27 mouse cellular contexts compared by ENCODE assay signal in the genomic region with DNA sequence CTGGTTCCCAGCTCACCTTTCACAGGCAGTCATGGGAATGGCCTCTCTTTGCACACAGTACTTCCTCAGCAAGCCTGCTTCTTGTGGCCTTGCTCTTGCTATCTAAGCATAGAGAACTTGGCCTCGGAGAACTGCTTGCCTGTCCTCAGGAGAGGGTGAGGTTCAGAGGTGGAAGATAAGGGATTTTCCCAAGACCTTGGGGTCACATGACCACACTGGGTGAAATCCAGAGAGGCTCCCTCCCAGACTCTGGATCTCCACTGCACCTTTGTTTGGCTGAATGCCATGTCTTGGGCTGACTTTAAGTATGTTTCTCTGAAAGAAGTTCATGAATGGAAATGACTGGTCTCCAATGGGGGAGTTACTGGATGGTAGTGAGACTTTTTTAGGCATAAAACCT.
DNase-seq lines count a peak whose midpoint lies in the region; ATAC-seq lines count a peak whose summit lies in the region.
"Had no signal": no experiment of that assay in that cellular context is flagged by ENCODE, and none has a peak within 500 bp of the region (broad histone marks: within the 10 kb centered on the region; RNA-seq: fewer than 3 reads in every experiment).

No protein-coding gene starts in this region.

- no peaks in the 10 kb centered on the region for H3K27me3 ChIP-seq in stomach, embryonic 15.5 days (replicated peaks)
- no peaks in the 10 kb centered on the region for H3K27me3 ChIP-seq in hindbrain, embryonic 10.5 days (ENCODE audit: insufficient read depth, poor library complexity, severe bottlenecking)
- H3K27me3 ChIP-seq: CH12.LX; forebrain, embryonic 12.5 days; heart, embryonic 15.5 days; hindbrain, embryonic 15.5 days; limb, embryonic 12.5 days; midbrain, embryonic 12.5 days; neural tube, embryonic 15.5 days had no signal

- H3K36me3 ChIP-seq in stomach, embryonic 15.5 days: no peaks in the 10 kb centered on the region
- H3K36me3 ChIP-seq in hindbrain, embryonic 10.5 days: no peaks in the 10 kb centered on the region
- H3K36me3 ChIP-seq: forebrain, embryonic 12.5 days; heart, embryonic 15.5 days; hindbrain, embryonic 15.5 days; limb, embryonic 12.5 days; midbrain, embryonic 12.5 days; neural tube, embryonic 15.5 days had no signal

- H3K9ac ChIP-seq in stomach, embryonic 15.5 days: no peak overlapping the region
- H3K9ac ChIP-seq: forebrain, embryonic 12.5 days; heart, embryonic 15.5 days; hindbrain, embryonic 15.5 days; limb, embryonic 12.5 days; liver, postnatal 0 days; midbrain, embryonic 12.5 days; neural tube, embryonic 15.5 days had no signal

- ATAC-seq in stomach, embryonic 15.5 days (ENCODE audit: insufficient read depth, low FRiP score, low read depth): peak; percentile 58; the same call in 1 of the 2 replicates
- ATAC-seq in megakaryocyte progenitor cell, adult 5-6 weeks (replicated peaks; ENCODE audit: poor library complexity): no peak
- ATAC-seq: activated CD4-positive, CD25-positive, alpha-beta regulatory T cell, adult 4 months; liver, postnatal 0 days had no signal

- no peak overlapping the region for H3K4me2 ChIP-seq in stomach, embryonic 15.5 days
- H3K4me2 ChIP-seq: forebrain, embryonic 12.5 days; heart, embryonic 15.5 days; hindbrain, embryonic 15.5 days; limb, embryonic 12.5 days; liver, embryonic 11.5 days; midbrain, embryonic 12.5 days; neural tube, embryonic 15.5 days had no signal

- H3K27ac ChIP-seq in stomach, embryonic 15.5 days: no peak overlapping the region
- no peak overlapping the region for H3K27ac ChIP-seq in hindbrain, embryonic 10.5 days
- H3K27ac ChIP-seq: forebrain, embryonic 12.5 days; heart, embryonic 15.5 days; hindbrain, embryonic 15.5 days; layer of hippocampus, adult 2 months; limb, embryonic 12.5 days; midbrain, embryonic 12.5 days; neural tube, embryonic 15.5 days had no signal

- H3K4me3 ChIP-seq in stomach, embryonic 15.5 days (replicated peaks): no peak overlapping the region
- H3K4me3 ChIP-seq in hindbrain, embryonic 10.5 days: no peak overlapping the region
- H3K4me3 ChIP-seq: forebrain, embryonic 12.5 days; heart, embryonic 15.5 days; hindbrain, embryonic 15.5 days; layer of hippocampus, adult 2 months; limb, embryonic 12.5 days; midbrain, embryonic 12.5 days; neural tube, embryonic 15.5 days had no signal

- 48% methylated on average over 1 of the region's 1 CpGs for WGBS in stomach, embryonic 15.5 days
- WGBS in hindbrain, embryonic 10.5 days: 84% methylated on average over 1 of the region's 1 CpGs

- peak; percentile 33 for DNase-seq in ovary, adult 18-20 months (ENCODE audit: low spot score)
- DNase-seq in ovary, postnatal 14 days (ENCODE audit: low spot score): no peak
- DNase-seq in kidney, adult 9 months: peak; percentile 67
- no peak for DNase-seq in urinary bladder, postnatal 25 days (ENCODE audit: low spot score)
- no peak for DNase-seq in hindbrain, embryonic 10.5 days (ENCODE audit: low spot score)
- DNase-seq: adrenal gland, adult 8-10 months; B cell, adult 2 months; cerebellum, adult 11-12 months; cerebellum, postnatal 14 days; gastrocnemius, postnatal 36 days; heart, postnatal 36 days; layer of hippocampus, postnatal 36 days; liver, postnatal 0 days; lung, postnatal 10 days; thymus, postnatal 4 days had no signal

- no peaks in the 10 kb centered on the region for H3K9me3 ChIP-seq in stomach, embryonic 15.5 days
- no peaks in the 10 kb centered on the region for H3K9me3 ChIP-seq in hindbrain, embryonic 10.5 days
- H3K9me3 ChIP-seq: forebrain, embryonic 12.5 days; heart, embryonic 15.5 days; hindbrain, embryonic 15.5 days; limb, embryonic 12.5 days; midbrain, embryonic 12.5 days; neural tube, embryonic 15.5 days had no signal

- 0 out of 2 replicates have a peak, but pooled peaks cover 2% of the 10 kb centered on the region for H3K4me1 ChIP-seq in stomach, embryonic 15.5 days
- no peaks in the 10 kb centered on the region; the same call in 1 of the 2 replicates for H3K4me1 ChIP-seq in hindbrain, embryonic 10.5 days (replicated peaks)
- H3K4me1 ChIP-seq: forebrain, embryonic 12.5 days; hindbrain, embryonic 15.5 days; limb, embryonic 12.5 days had no signal

Comparison
In these comparisons a context has a peak if more than half of its experiments do, and no peak if none do; other contexts are left out.
1. DNase-seq: peak in ovary, adult 18-20 months (single experiment) and kidney, adult 9 months (single experiment); none in ovary, postnatal 14 days (single experiment), urinary bladder, postnatal 25 days (single experiment) and hindbrain, embryonic 10.5 days (single experiment).